In the genomic region with DNA sequence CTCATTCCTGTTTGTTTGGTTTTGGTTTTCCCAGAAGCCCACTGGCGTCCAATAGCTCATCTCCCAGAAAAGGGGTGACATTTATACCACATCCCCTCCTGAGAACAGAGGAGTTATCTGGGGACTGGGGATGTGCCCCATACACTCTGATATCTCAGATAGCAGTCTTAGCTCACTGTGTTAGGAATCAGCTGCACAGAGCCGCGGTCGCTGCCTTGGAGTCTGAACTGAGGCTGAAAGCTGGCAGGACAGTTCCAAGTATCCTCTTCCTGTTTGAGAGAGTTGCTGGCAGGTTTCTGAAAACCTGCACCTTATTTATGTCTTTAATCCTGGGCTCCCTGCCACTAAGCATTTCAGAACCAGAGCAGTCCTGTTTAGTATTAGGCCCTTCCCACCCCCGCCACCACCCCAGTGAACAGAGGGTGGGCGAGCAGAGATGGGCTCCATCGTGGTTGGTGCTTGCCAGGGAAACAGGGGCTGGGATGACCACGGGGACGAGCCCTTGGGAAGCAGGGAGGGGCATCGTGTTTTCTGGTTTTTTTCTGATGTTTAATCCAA, we compare ENCODE assay signal across 11 mouse cellular contexts.
DNase-seq lines count a peak whose midpoint lies in the region; ATAC-seq and TF ChIP-seq lines count a peak whose summit lies in the region.
"Had no signal": no experiment of that assay in that cellular context is flagged by ENCODE, and none has a peak within 500 bp of the region (broad histone marks: within the 10 kb centered on the region; RNA-seq: fewer than 3 reads in every experiment).

No protein-coding gene starts in this region.

- TF ChIP-seq POLR2A in lung, adult 2 months (IDR thresholded peaks at IDR 0.05; ENCODE audit: borderline replicate concordance, extremely low read depth, low read depth, low read length): no peak

- no peaks in the 10 kb centered on the region for H3K27me3 ChIP-seq in lung, embryonic 15.5 days
- no peaks in the 10 kb centered on the region for H3K27me3 ChIP-seq in stomach, embryonic 15.5 days (replicated peaks)

- intact Hi-C loops in gastrocnemius, postnatal 14 days (cut with DNase I; ENCODE audit: low total_unique reads): no loop called here

- H3K9ac ChIP-seq in lung, embryonic 15.5 days: no peak overlapping the region
- H3K9ac ChIP-seq in stomach, embryonic 15.5 days: no peak overlapping the region
- H3K9ac ChIP-seq: liver, postnatal 0 days had no signal

- H3K36me3 ChIP-seq in lung, embryonic 15.5 days: no peaks in the 10 kb centered on the region
- H3K36me3 ChIP-seq in stomach, embryonic 15.5 days: no peaks in the 10 kb centered on the region

- H3K9me3 ChIP-seq in lung, embryonic 15.5 days: no peaks in the 10 kb centered on the region
- H3K9me3 ChIP-seq in stomach, embryonic 15.5 days: no peaks in the 10 kb centered on the region

- peak; percentile 56; the same call in 1 of the 2 replicates for ATAC-seq in lung, embryonic 15.5 days (ENCODE audit: borderline replicate concordance, extremely low read depth, low FRiP score, low TSS enrichment)
- peak; percentile 48; the same call in 1 of the 2 replicates for ATAC-seq in stomach, embryonic 15.5 days (ENCODE audit: insufficient read depth, low FRiP score, low read depth)
- ATAC-seq in activated CD4-positive, CD25-positive, alpha-beta regulatory T cell, adult 4 months: no peak
- ATAC-seq: liver, postnatal 0 days had no signal

- H3K27ac ChIP-seq in lung, embryonic 15.5 days: peak overlapping the region; percentile 38
- 0 out of 2 replicates have a peak overlapping the region, but pooled peaks have one; percentile 54 for H3K27ac ChIP-seq in stomach, embryonic 15.5 days

- H3K4me3 ChIP-seq in lung, embryonic 15.5 days: no peak overlapping the region
- H3K4me3 ChIP-seq in lung, adult 2 months (replicated peaks; ENCODE audit: extremely low read depth, low read depth, low read length): no peak overlapping the region
- no peak overlapping the region for H3K4me3 ChIP-seq in stomach, embryonic 15.5 days (replicated peaks)

- no peak overlapping the region for H3K4me2 ChIP-seq in lung, embryonic 15.5 days
- no peak overlapping the region for H3K4me2 ChIP-seq in stomach, embryonic 15.5 days

- H3K4me1 ChIP-seq in lung, embryonic 15.5 days: peaks cover 36% of the 10 kb centered on the region
- no peaks in the 10 kb centered on the region for H3K4me1 ChIP-seq in lung, adult 2 months (ENCODE audit: control insufficient read depth, insufficient read depth, low read length)
- H3K4me1 ChIP-seq in stomach, embryonic 15.5 days: peaks cover 10% of the 10 kb centered on the region

- WGBS in lung, embryonic 15.5 days: 35% methylated on average over 10 of the region's 10 CpGs
- 43% methylated on average over 10 of the region's 10 CpGs for WGBS in lung, adult 2 months
- 51% methylated on average over 10 of the region's 10 CpGs for WGBS in stomach, embryonic 15.5 days

- peak; percentile 28 for DNase-seq in adrenal gland, postnatal 14 days
- no peak for DNase-seq in adrenal gland, adult 2 months
- no peak for DNase-seq in lung, adult 2 months
- peak; percentile 43 for DNase-seq in gastrocnemius, postnatal 14 days
- DNase-seq in spleen, postnatal 36 days (ENCODE audit: low spot score in 2 of 2): no peak
- DNase-seq: heart, postnatal 4 days; kidney, postnatal 25 days; liver, postnatal 0 days had no signal

- TF ChIP-seq CTCF in lung, adult 2 months (IDR thresholded peaks at IDR 0.05; ENCODE audit: insufficient read depth, low read length): no peak

Comparison
In these comparisons a context has a peak if more than half of its experiments do, and no peak if none do; other contexts are left out.
1. DNase-seq: peak in adrenal gland, postnatal 14 days (single experiment) and gastrocnemius, postnatal 14 days (single experiment); none in adrenal gland, adult 2 months (single experiment), lung, adult 2 months (single experiment) and spleen, postnatal 36 days (0 of 2).